Comparison of ENCODE assay signal across 21 mouse cellular contexts in the genomic region with DNA sequence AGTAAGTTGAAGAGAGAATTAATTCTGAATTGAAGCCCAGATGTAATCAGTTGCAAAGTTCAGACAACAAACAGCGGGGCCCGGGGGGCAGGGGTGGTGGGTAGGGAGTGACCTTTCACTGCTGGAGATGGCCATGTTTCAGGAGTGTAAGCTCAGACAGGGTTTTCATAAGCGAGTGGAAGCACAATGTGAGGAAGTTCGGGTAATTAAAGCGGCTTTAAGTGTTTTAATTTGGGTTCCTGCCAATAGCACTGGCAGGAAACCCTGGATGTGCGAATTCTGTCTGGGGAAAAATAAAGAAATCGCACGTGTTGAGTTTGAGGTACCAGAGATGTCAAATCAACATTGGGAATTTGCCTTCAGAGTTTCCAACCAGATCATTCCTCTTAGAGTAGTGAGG.
DNase-seq lines count a peak whose midpoint lies in the region; ATAC-seq lines count a peak whose summit lies in the region.
"Had no signal": no experiment of that assay in that cellular context is flagged by ENCODE, and none has a peak within 500 bp of the region (broad histone marks: within the 10 kb centered on the region; RNA-seq: fewer than 3 reads in every experiment).

No protein-coding gene starts in this region.

- 0 out of 2 replicates have a peak, but pooled peaks have one; percentile 19 for ATAC-seq in forebrain, embryonic 13.5 days
- no peak for ATAC-seq in forebrain, embryonic 12.5 days (ENCODE audit: low FRiP score)
- ATAC-seq in heart, embryonic 16.5 days (replicated peaks; ENCODE audit: extremely low read depth, insufficient read depth, low FRiP score): peak; percentile 63; the same call in 1 of the 2 replicates
- ATAC-seq in lung, embryonic 15.5 days (ENCODE audit: borderline replicate concordance, extremely low read depth, low FRiP score, low TSS enrichment): 0 out of 2 replicates have a peak, but pooled peaks have one; percentile 52
- ATAC-seq: CD4-positive, CD25-positive, alpha-beta regulatory T cell, adult 4 months; hindbrain, embryonic 16.5 days; intestine, embryonic 16.5 days; liver, embryonic 12.5 days; Patski had no signal

- H3K9me3 ChIP-seq in forebrain, embryonic 13.5 days (replicated peaks): no peaks in the 10 kb centered on the region
- no peaks in the 10 kb centered on the region for H3K9me3 ChIP-seq in forebrain, embryonic 12.5 days
- H3K9me3 ChIP-seq in heart, embryonic 16.5 days (replicated peaks; ENCODE audit: control insufficient read depth, low read length): no peaks in the 10 kb centered on the region
- no peaks in the 10 kb centered on the region for H3K9me3 ChIP-seq in lung, embryonic 15.5 days
- H3K9me3 ChIP-seq: embryonic facial prominence, embryonic 15.5 days; liver, embryonic 12.5 days; midbrain, embryonic 10.5 days had no signal

- 69% methylated on average over 8 of the region's 8 CpGs for WGBS in forebrain, embryonic 13.5 days
- 87% methylated on average over 8 of the region's 8 CpGs for WGBS in forebrain, embryonic 12.5 days
- WGBS in heart, embryonic 16.5 days: 66% methylated on average over 8 of the region's 8 CpGs
- 67% methylated on average over 8 of the region's 8 CpGs for WGBS in lung, embryonic 15.5 days

- H3K9ac ChIP-seq in forebrain, embryonic 13.5 days: no peak overlapping the region
- no peak overlapping the region for H3K9ac ChIP-seq in forebrain, embryonic 12.5 days
- H3K9ac ChIP-seq in heart, embryonic 16.5 days (ENCODE audit: low read length): no peak overlapping the region
- H3K9ac ChIP-seq in lung, embryonic 15.5 days: no peak overlapping the region
- H3K9ac ChIP-seq: embryonic facial prominence, embryonic 15.5 days; liver, embryonic 12.5 days had no signal

- H3K36me3 ChIP-seq in forebrain, embryonic 13.5 days (ENCODE audit: poor library complexity, severe bottlenecking): no peaks in the 10 kb centered on the region
- no peaks in the 10 kb centered on the region for H3K36me3 ChIP-seq in forebrain, embryonic 12.5 days (replicated peaks)
- H3K36me3 ChIP-seq in heart, embryonic 16.5 days (ENCODE audit: control insufficient read depth, insufficient read depth): 0 out of 2 replicates have a peak, but pooled peaks cover 2% of the 10 kb centered on the region
- 0 out of 2 replicates have a peak, but pooled peaks cover 3% of the 10 kb centered on the region for H3K36me3 ChIP-seq in lung, embryonic 15.5 days
- H3K36me3 ChIP-seq: embryonic facial prominence, embryonic 15.5 days; liver, embryonic 12.5 days; midbrain, embryonic 10.5 days had no signal

- DNase-seq in heart, postnatal 36 days: no peak
- no peak for DNase-seq in lung, adult 18-20 months
- peak; percentile 22 to 35 for DNase-seq in heart, postnatal 10 days
- DNase-seq in layer of hippocampus, postnatal 36 days: no peak
- DNase-seq: adrenal gland, postnatal 10 days; cerebellum, adult 11-12 months; cerebellum, postnatal 14 days; layer of hippocampus, adult 9-11 months had no signal

- no peaks in the 10 kb centered on the region for H3K4me1 ChIP-seq in forebrain, embryonic 13.5 days
- H3K4me1 ChIP-seq in forebrain, embryonic 12.5 days: no peaks in the 10 kb centered on the region
- no peaks in the 10 kb centered on the region for H3K4me1 ChIP-seq in heart, embryonic 16.5 days (ENCODE audit: control insufficient read depth, insufficient read depth, low read length)
- H3K4me1 ChIP-seq in lung, embryonic 15.5 days: no peaks in the 10 kb centered on the region
- H3K4me1 ChIP-seq: embryonic facial prominence, embryonic 15.5 days; liver, embryonic 12.5 days; midbrain, embryonic 10.5 days had no signal

- no peak overlapping the region for H3K4me2 ChIP-seq in forebrain, embryonic 13.5 days
- H3K4me2 ChIP-seq in forebrain, embryonic 12.5 days: no peak overlapping the region
- no peak overlapping the region for H3K4me2 ChIP-seq in heart, embryonic 16.5 days (ENCODE audit: low read depth, low read length)
- H3K4me2 ChIP-seq in lung, embryonic 15.5 days: no peak overlapping the region
- H3K4me2 ChIP-seq: embryonic facial prominence, embryonic 15.5 days; liver, embryonic 12.5 days had no signal

- intact Hi-C loops in heart, postnatal 36 days (cut with DNase I): loop anchor here (5.0 kb wide), 1 partner anchor 72 kb away; the partner anchor contains the start of gene Adgrf5
- intact Hi-C loops in heart, postnatal 10 days (cut with DNase I): no loop called here

- H3K27me3 ChIP-seq in forebrain, embryonic 13.5 days: no peaks in the 10 kb centered on the region
- no peaks in the 10 kb centered on the region for H3K27me3 ChIP-seq in forebrain, embryonic 12.5 days
- H3K27me3 ChIP-seq in heart, embryonic 16.5 days (ENCODE audit: control insufficient read depth, insufficient read depth, low read length): no peaks in the 10 kb centered on the region
- H3K27me3 ChIP-seq in lung, embryonic 15.5 days: no peaks in the 10 kb centered on the region
- H3K27me3 ChIP-seq: embryonic facial prominence, embryonic 15.5 days; liver, embryonic 12.5 days; Patski had no signal

- no peak overlapping the region for H3K27ac ChIP-seq in forebrain, embryonic 13.5 days
- no peak overlapping the region for H3K27ac ChIP-seq in forebrain, embryonic 12.5 days
- H3K27ac ChIP-seq in heart, embryonic 16.5 days (ENCODE audit: low read length): no peak overlapping the region
- H3K27ac ChIP-seq in lung, embryonic 15.5 days: no peak overlapping the region
- H3K27ac ChIP-seq: embryonic facial prominence, embryonic 15.5 days; liver, embryonic 12.5 days; macrophage; midbrain, embryonic 10.5 days; stomach, postnatal 0 days had no signal

- no peak overlapping the region for H3K4me3 ChIP-seq in forebrain, embryonic 13.5 days
- H3K4me3 ChIP-seq in forebrain, embryonic 12.5 days (replicated peaks): no peak overlapping the region
- H3K4me3 ChIP-seq in heart, embryonic 16.5 days (ENCODE audit: low read length): no peak overlapping the region
- H3K4me3 ChIP-seq in lung, embryonic 15.5 days: no peak overlapping the region
- H3K4me3 ChIP-seq: embryonic facial prominence, embryonic 15.5 days; liver, embryonic 12.5 days; midbrain, embryonic 10.5 days had no signal

Comparison
In these comparisons a context has a peak if more than half of its experiments do, and no peak if none do; other contexts are left out.
1. DNase-seq: peak in heart, postnatal 10 days (2 of 2); none in heart, postnatal 36 days (0 of 2), lung, adult 18-20 months (0 of 2) and layer of hippocampus, postnatal 36 days (0 of 2).